Mouse (Mus musculus): ENCODE data around the gene Camk1g. TPM values are rescaled to one million over a fixed set of nuclear protein-coding genes. Genes with fewer than 3 reads are reported as not detected.
A peak's percentile ranks its signal among the peaks of the same experiment; 100 is the strongest.

Gene Camk1g
- 36.8 and 38.8 TPM in 2 replicates for polyA plus RNA-seq (2015; fragmentation: Nextera tagmentation; extraction: Ambion mirVana)

DNA sequence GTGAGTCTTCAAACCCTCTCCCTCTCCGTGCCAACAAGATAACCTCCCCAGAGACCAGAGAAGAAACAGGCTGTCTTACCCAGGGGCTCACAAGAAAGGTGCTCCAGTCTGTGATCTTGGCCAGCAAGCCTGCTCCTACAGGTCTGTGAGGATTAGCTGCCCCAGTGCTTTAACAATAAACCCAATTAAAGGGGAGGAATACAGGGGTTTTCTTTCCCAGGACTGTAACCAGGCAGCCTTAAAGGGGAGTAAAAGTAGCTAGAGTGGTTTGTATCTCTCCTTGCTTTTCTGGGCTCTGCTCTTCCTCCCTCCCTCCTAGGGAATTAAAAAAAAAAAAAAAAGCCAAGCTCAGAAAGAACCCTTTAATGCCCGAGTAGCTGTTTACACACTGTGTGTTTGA is at the start of gene Camk1g:
Gene Camk1g (minus strand): TSS at position 203 of the 400 bp plus-strand sequence.
- Histone ChIP-seq H3K4me1 (peaks cover 16% of the 10 kb centered on the region), H3K36me3 (no peaks in the 10 kb centered on the region), H3K4me2 (peak within 1 kb of the TSS; percentile 57), H3K4me3 (peak within 1 kb of the TSS; percentile 47), H3K9ac (peak within 1 kb of the TSS; percentile 33), H3K9me3 (no peaks in the 10 kb centered on the region), H3K27me3 (no peaks in the 10 kb centered on the region), H3K27ac (0 out of 2 replicates have a peak within 1 kb of the TSS, but pooled peaks have one; percentile 12)
- peak; percentile 85 for ATAC-seq (ENCODE audit: borderline replicate concordance, extremely low read depth, low FRiP score, low TSS enrichment)
- WGBS, result 0% methylated on average over 2 of the region's 2 CpGs

DNA sequence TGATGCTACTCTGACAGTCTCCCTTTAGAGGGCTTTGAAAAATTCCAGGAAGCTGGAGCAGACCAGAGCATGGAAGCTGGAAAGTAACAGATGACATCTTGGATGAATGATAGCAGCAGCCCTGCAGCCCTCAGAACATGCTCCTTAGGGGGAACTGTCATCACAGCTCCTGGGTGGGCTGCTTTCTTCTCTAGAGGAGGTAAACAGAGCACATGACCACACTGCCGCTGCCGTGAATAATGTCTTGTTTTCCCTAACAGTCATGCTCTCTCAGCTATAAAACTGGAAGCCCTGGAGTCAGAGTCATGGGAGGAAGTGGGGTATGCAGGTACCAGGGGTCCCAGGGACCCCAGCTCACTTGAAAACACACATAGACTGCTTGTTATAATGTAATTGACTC is 49.1 kb upstream of the Camk1g start:
- H3K4me2 ChIP-seq, result no peak overlapping the region

DNA sequence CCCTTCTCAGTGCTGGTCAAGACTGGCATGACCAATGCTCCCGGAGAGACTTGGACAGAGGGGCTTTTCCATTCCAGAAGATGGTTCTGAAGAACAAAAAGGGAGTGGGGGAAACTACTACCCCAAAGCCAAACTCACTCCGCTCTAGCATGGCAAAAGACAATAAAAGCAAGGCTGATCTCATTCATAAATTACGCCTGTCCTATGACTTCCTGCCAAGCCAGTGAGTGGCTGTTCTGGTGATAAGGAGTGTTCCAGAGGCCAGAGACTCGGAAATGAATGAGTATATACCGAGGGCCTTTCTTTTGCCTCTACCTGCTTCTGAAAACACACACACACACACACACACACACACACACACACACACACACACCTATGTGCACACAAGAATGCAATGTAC is 48.6 kb upstream of the Camk1g start:
- Histone ChIP-seq H3K9me3 (no peaks in the 10 kb centered on the region), H3K4me3 (no peak overlapping the region), H3K36me3 (no peaks in the 10 kb centered on the region), H3K4me2 (no peak overlapping the region), H3K27me3 (no peaks in the 10 kb centered on the region), H3K4me1 (peaks cover 40% of the 10 kb centered on the region), H3K9ac (no peak overlapping the region), H3K27ac (peak overlapping the region; percentile 27; the same call in 1 of the 2 replicates)
- 41% methylated on average over 5 of the region's 5 CpGs for WGBS
- ATAC-seq (ENCODE audit: borderline replicate concordance, extremely low read depth, low FRiP score, low TSS enrichment), result no peak

More for the DNA sequence above, 49.1 kb upstream of the Camk1g start:
- H3K4me1 ChIP-seq, result peaks cover 45% of the 10 kb centered on the region
- H3K4me3 ChIP-seq, result no peak overlapping the region
- H3K9me3 ChIP-seq, result no peaks in the 10 kb centered on the region
- WGBS, result 3% methylated on average over 2 of the region's 2 CpGs
- no peak for ATAC-seq (ENCODE audit: borderline replicate concordance, extremely low read depth, low FRiP score, low TSS enrichment)
- H3K36me3 ChIP-seq, result no peaks in the 10 kb centered on the region
- H3K27me3 ChIP-seq, result no peaks in the 10 kb centered on the region
- no peak overlapping the region for H3K9ac ChIP-seq
- H3K27ac ChIP-seq, result peak overlapping the region; percentile 27

DNA sequence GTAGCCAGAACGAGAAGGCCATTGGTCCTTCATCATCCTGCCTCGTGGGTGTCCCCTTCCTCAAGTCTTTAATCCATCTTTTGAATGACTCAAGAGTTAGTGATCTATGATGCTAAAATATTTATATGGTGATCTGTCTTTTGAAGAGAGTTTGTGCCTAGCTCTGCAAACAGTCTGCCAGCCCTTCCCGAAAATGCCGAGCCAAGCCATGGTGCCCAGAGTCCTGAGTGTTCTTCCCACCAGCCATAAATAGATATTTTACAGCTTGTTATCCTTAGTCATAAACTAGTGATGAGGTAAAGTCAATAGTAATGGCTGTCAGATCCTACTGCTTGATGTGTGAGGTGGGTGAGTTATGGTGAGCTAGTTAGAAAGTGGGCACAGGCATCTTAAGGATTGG is 44.0 kb upstream of the Camk1g start:
- no peak for ATAC-seq (ENCODE audit: borderline replicate concordance, extremely low read depth, low FRiP score, low TSS enrichment)
- H3K9me3 ChIP-seq, result no peaks in the 10 kb centered on the region
- H3K9ac ChIP-seq, result no peak overlapping the region
- H3K4me1 ChIP-seq, result peaks cover 10% of the 10 kb centered on the region
- H3K27ac ChIP-seq, result no peak overlapping the region
- no peaks in the 10 kb centered on the region for H3K36me3 ChIP-seq
- no peak overlapping the region for H3K4me3 ChIP-seq
- H3K27me3 ChIP-seq, result no peaks in the 10 kb centered on the region
- 77% methylated on average over 4 of the region's 4 CpGs for WGBS
- no peak overlapping the region for H3K4me2 ChIP-seq

DNA sequence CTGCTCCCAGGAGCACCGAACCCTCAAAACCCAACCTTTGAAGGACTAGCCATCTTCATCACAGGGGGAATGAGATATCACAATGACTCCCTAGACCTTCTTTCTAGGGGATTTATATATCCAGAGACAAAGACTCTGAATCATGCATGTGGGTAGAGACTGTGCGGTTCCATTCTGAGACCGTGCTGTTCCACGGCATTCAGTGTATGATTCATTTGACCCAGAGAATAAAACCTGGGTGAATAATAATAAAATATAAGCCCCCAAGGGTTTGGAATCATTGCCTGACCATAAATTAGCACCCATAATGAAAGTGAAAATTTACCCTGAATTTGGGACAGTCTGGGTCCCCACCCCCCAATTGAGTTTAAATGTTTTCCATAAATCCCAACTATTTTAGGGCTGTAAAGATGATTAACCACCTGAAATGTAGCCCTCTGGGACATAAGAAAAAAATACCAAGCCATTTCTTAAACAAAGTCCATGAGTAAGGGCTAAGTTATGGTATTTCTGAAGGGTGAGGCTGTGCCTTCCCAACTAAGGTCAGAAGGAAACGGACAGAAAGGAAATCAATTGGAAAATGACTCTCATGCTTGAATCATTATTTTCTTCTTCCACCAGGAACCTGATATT is 43.4 kb upstream of the Camk1g start:
- H3K9ac ChIP-seq, result no peak overlapping the region
- no peak overlapping the region for H3K27ac ChIP-seq
- H3K4me3 ChIP-seq, result no peak overlapping the region
- ATAC-seq (ENCODE audit: borderline replicate concordance, extremely low read depth, low FRiP score, low TSS enrichment), result no peak
- H3K4me2 ChIP-seq, result no peak overlapping the region
- H3K9me3 ChIP-seq, result no peaks in the 10 kb centered on the region
- H3K36me3 ChIP-seq, result no peaks in the 10 kb centered on the region
- no peaks in the 10 kb centered on the region for H3K27me3 ChIP-seq
- 92% methylated on average over 5 of the region's 5 CpGs for WGBS
- peaks cover 4% of the 10 kb centered on the region for H3K4me1 ChIP-seq

DNA sequence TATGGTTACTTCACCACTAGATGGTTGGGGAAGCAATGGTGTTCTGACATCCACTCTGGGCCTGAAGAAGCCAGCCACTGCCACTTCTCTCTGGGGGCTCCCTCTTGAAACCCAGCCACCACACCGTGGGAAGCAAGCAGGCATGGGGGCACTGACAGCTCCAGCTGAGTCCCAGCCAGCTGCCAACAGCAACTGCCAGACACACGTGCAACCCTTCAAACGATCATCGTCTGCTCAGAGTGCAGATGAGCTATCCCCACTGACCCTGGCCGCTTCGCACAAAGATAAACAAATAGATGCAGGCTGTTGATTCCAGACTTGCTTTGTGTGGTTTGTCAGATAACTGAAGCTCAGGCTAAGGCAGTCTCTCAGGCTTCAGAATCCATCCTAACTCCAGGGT is 37.4 kb upstream of the Camk1g start:
- no peaks in the 10 kb centered on the region for H3K9me3 ChIP-seq
- H3K36me3 ChIP-seq, result no peaks in the 10 kb centered on the region
- WGBS, result 22% methylated on average over 6 of the region's 6 CpGs
- no peak overlapping the region for H3K9ac ChIP-seq
- no peak overlapping the region for H3K4me2 ChIP-seq
- ATAC-seq (ENCODE audit: borderline replicate concordance, extremely low read depth, low FRiP score, low TSS enrichment), result peak; percentile 30; the same call in 1 of the 2 replicates
- peaks cover 6% of the 10 kb centered on the region; the same call in 1 of the 2 replicates for H3K4me1 ChIP-seq
- H3K4me3 ChIP-seq, result no peak overlapping the region
- no peaks in the 10 kb centered on the region for H3K27me3 ChIP-seq
- H3K27ac ChIP-seq, result no peak overlapping the region

DNA sequence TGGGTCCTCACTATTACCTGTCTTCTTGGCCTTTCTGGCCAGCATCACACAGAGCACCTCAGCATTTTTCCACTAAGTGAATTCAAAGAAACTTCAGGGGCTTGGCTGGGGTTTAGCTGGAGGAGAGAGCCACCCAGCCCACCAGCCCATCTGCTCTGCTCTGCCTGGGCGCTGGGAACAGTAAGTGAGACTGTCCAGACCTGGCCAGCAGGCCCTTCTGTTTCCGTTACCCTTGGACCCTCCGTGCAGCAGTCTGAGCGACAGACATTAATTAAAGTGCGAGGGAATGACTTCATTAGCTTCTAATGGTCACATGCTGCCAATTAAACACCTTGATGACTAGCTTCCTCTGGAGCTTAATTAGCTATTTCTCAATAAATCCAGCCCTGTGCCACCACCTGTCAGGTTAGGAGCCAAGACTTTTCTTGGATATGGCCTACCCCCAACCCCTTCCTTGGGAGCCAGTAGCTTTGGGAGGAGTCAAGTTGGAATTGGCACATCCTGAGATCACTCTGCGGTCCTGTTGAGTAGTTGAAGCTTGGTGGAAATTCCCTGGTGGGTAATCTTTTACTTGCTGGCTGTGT is 36.1 kb upstream of the Camk1g start:
- WGBS, result 87% methylated on average over 6 of the region's 6 CpGs
- no peak overlapping the region for H3K4me2 ChIP-seq
- peaks cover 6% of the 10 kb centered on the region; the same call in 1 of the 2 replicates for H3K4me1 ChIP-seq
- ATAC-seq (ENCODE audit: borderline replicate concordance, extremely low read depth, low FRiP score, low TSS enrichment), result no peak
- no peak overlapping the region for H3K27ac ChIP-seq
- H3K9me3 ChIP-seq, result no peaks in the 10 kb centered on the region
- H3K27me3 ChIP-seq, result no peaks in the 10 kb centered on the region
- H3K4me3 ChIP-seq, result no peak overlapping the region
- no peaks in the 10 kb centered on the region for H3K36me3 ChIP-seq
- H3K9ac ChIP-seq, result no peak overlapping the region

DNA sequence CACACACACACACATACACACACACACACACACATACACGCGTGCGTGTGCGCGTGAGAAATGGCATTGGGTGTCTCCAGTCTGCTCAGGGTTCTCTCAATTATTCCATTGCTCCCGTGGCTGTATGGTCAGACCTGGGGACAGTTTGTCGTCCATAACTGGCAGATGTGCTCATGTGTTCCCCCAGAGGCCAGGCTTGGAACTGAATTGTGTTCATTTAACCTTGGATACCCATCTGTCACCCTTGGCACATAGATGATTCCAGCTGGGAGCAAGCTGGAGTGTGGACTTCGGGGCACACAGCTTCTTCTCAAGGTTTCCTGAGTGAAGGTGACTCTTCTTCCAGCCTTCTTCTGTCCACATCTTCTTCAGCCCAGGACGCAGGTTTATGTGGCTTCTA is 31.6 kb upstream of the Camk1g start:
- ATAC-seq (ENCODE audit: borderline replicate concordance, extremely low read depth, low FRiP score, low TSS enrichment), result no peak
- H3K27me3 ChIP-seq, result no peaks in the 10 kb centered on the region
- WGBS, result 78% methylated on average over 9 of the region's 9 CpGs

DNA sequence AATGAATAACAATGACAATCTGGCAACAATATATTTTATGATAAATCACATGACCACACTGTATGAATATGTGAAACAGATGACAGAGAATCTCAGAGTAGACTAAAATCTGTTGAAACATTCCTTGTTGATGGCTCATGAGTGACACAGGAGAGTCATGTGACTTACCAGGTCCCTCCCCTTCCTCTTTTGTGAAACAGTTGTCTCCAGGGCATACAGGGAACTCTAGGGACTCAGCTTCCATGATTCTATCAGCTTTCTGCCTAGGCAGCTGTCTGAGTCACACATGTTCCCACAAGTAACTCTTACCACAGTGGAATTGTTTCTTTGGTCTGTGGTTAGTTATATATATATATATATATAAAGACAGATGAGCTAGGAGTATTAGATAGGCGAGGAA is 30.2 kb upstream of the Camk1g start:
- no peaks in the 10 kb centered on the region for H3K9me3 ChIP-seq
- no peak overlapping the region for H3K9ac ChIP-seq
- no peak overlapping the region for H3K27ac ChIP-seq
- no peaks in the 10 kb centered on the region for H3K4me1 ChIP-seq
- H3K27me3 ChIP-seq, result no peaks in the 10 kb centered on the region
- no peak for ATAC-seq (ENCODE audit: borderline replicate concordance, extremely low read depth, low FRiP score, low TSS enrichment)
- no peak overlapping the region for H3K4me3 ChIP-seq
- no peak overlapping the region for H3K4me2 ChIP-seq
- WGBS, result 83% methylated on average over 1 of the region's 1 CpGs
- no peaks in the 10 kb centered on the region for H3K36me3 ChIP-seq

More for the DNA sequence above, 31.6 kb upstream of the Camk1g start:
- Histone ChIP-seq H3K36me3 (no peaks in the 10 kb centered on the region), H3K4me1 (no peaks in the 10 kb centered on the region), H3K9me3 (no peaks in the 10 kb centered on the region), H3K9ac (no peak overlapping the region), H3K4me2 (no peak overlapping the region), H3K4me3 (no peak overlapping the region), H3K27ac (no peak overlapping the region)

DNA sequence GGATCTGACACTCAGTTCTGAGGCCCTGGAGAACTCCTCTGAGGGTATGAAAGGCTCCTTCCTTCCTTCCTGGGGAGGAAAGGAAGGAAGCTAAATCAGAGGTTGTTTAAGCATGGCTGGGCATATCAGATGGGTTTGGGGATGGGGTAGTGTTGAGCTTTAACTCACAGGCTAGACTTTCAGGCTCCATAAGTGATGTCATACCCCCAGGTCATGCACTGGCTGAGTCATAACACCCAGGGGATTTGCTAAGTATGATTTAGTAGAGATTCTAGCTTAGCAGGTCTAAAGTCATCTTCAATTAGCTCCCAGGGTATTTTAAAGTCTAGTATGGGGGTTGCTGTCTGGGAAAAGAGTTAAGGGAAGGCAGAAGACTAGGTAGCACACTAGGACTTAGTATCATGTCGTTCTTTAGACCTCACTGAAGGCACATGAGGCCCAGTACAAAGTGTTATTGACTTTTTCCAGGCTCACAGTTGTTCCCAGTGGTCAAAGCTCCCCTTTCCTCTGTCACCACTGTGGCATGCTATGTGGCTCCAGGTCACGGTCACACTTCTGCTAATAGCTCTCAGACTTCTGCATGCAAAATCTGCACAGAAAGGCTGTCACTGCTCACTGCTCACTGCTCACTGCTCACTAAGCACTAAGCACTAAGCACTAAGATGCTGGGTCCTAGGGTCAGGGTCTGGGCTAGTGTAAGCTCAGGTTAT is 28.8 kb upstream of the Camk1g start:
- ATAC-seq (ENCODE audit: borderline replicate concordance, extremely low read depth, low FRiP score, low TSS enrichment), result no peak
- H3K36me3 ChIP-seq, result no peaks in the 10 kb centered on the region
- H3K4me2 ChIP-seq, result no peak overlapping the region
- no peak overlapping the region for H3K9ac ChIP-seq
- H3K27me3 ChIP-seq, result no peaks in the 10 kb centered on the region
- no peaks in the 10 kb centered on the region for H3K4me1 ChIP-seq
- WGBS, result 69% methylated on average over 2 of the region's 2 CpGs
- no peak overlapping the region for H3K4me3 ChIP-seq
- no peaks in the 10 kb centered on the region for H3K9me3 ChIP-seq
- no peak overlapping the region for H3K27ac ChIP-seq

DNA sequence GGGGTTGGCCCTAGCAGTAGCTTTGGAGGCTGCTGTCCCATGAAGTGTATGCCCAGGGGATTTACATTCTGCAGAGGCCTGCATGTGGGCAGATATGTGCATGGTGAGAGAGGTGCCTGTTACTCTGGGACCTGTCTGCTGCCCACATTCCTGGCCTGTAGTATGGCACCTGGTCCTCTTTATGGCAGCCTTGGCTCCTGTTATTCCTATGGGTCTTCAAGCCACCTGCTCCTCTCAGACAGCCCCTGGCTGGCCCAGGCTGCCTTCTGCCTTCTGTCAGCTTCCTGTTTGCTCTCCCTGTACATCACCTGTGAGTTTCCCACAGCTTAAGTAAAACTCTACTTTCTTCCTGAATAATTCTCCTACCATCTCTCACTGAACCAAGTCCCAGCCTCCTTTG is 27.0 kb upstream of the Camk1g start:
- no peak overlapping the region for H3K4me3 ChIP-seq
- no peak overlapping the region for H3K4me2 ChIP-seq
- no peak overlapping the region for H3K9ac ChIP-seq
- H3K27me3 ChIP-seq, result no peaks in the 10 kb centered on the region
- H3K9me3 ChIP-seq, result no peaks in the 10 kb centered on the region
- ATAC-seq (ENCODE audit: borderline replicate concordance, extremely low read depth, low FRiP score, low TSS enrichment), result no peak
- no peaks in the 10 kb centered on the region for H3K36me3 ChIP-seq
- H3K27ac ChIP-seq, result no peak overlapping the region
- H3K4me1 ChIP-seq, result no peaks in the 10 kb centered on the region

DNA sequence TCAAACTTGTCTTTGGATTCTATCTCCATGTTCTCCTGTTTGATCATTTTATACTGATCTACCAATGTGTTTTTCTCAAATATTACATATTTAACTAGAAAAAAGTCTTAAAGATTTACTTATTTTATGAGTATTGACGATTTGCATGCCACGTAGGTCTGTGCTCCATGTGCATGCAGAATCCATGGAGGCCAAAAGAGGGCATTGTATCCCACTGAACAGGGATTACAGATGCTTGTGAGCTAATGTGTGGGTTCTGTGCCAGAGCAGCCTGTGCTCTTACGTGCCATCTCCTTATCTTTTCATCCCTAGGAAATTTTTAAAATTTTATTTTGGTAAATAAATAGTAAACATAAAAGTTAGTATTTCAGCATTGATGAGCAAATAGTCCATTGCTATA is 22.2 kb upstream of the Camk1g start:
- no peak for ATAC-seq (ENCODE audit: borderline replicate concordance, extremely low read depth, low FRiP score, low TSS enrichment)
- Histone ChIP-seq H3K4me2 (no peak overlapping the region), H3K36me3 (no peaks in the 10 kb centered on the region), H3K27me3 (no peaks in the 10 kb centered on the region), H3K27ac (no peak overlapping the region), H3K9ac (no peak overlapping the region), H3K4me1 (peaks cover 10% of the 10 kb centered on the region), H3K4me3 (no peak overlapping the region), H3K9me3 (no peaks in the 10 kb centered on the region)
- 84% methylated on average over 3 of the region's 3 CpGs for WGBS

Data from lung, embryonic 15.5 days (tissue).